Mouse (Mus musculus) adrenal gland, postnatal 25 days (tissue): ENCODE measurements around the gene Prrc2b. TPM values are rescaled to one million over a fixed set of nuclear protein-coding genes. Genes with fewer than 3 reads are reported as not detected.
A peak's percentile ranks its signal among the peaks of the same experiment; 100 is the strongest.

Experiments
- DNase-seq: peaks from one replicate; pipeline ENCODE4 v3.0.0; 2021; ENCODE audit warnings: mixed read lengths
- long read RNA-seq: library from polyadenylated mRNA; stranded (forward); transcript quantifications from one replicate; pipeline ENCODE4 v2.0.0, GENCODE M21; 2021
- total RNA-seq: library from RNA; stranded (reverse); gene quantifications from 2 replicates; pipeline ENCODE4 v1.2.3, GENCODE M21; 2021

Gene Prrc2b
- total RNA-seq = 112 and 128 TPM in 2 replicates
- long read RNA-seq, partial matches to known transcripts = 1 of 9 reads
- long read RNA-seq, other reads (novel, unspliced or antisense) = 8 of 9 reads

- peak; percentile 80 for DNase-seq
Observed at GRCm38 (mm10) chr2:32150924-32151659, at the start of gene Prrc2b. Prrc2b (plus strand) TSS chr2:32151082.

GRCm38 (mm10) chr2:32102944-32103343 lies 47.9 kb upstream of the Prrc2b start:
- no peak for DNase-seq

- no peak for DNase-seq
Observed at GRCm38 (mm10) chr2:32103557-32103956, 47.3 kb upstream of the Prrc2b start.

- no peak for DNase-seq
Observed at GRCm38 (mm10) chr2:32104122-32104521, 46.8 kb upstream of the Prrc2b start.

GRCm38 (mm10) chr2:32105117-32105913 lies 45.6 kb upstream of the Prrc2b start:
- DNase-seq = no peak

GRCm38 (mm10) chr2:32105930-32106329 lies 45.0 kb upstream of the Prrc2b start:
- no peak for DNase-seq

GRCm38 (mm10) chr2:32111268-32111667 lies 39.6 kb upstream of the Prrc2b start:
- no peak for DNase-seq

GRCm38 (mm10) chr2:32112548-32112947 lies 38.3 kb upstream of the Prrc2b start:
- no peak for DNase-seq

GRCm38 (mm10) chr2:32115851-32116268 lies 35.0 kb upstream of the Prrc2b start:
- no peak for DNase-seq

GRCm38 (mm10) chr2:32119802-32120750 lies 30.8 kb upstream of the Prrc2b start:
- DNase-seq = no peak

GRCm38 (mm10) chr2:32121150-32121549 lies 29.7 kb upstream of the Prrc2b start:
- no peak for DNase-seq

GRCm38 (mm10) chr2:32121785-32122184 lies 29.1 kb upstream of the Prrc2b start:
- no peak for DNase-seq

GRCm38 (mm10) chr2:32127653-32128535 lies 23.0 kb upstream of the Prrc2b start:
- DNase-seq = no peak

GRCm38 (mm10) chr2:32128536-32128841 lies 22.4 kb upstream of the Prrc2b start:
- DNase-seq = no peak

GRCm38 (mm10) chr2:32129383-32130074 lies 21.4 kb upstream of the Prrc2b start:
- no peak for DNase-seq

GRCm38 (mm10) chr2:32130435-32130834 lies 20.4 kb upstream of the Prrc2b start:
- DNase-seq = no peak

GRCm38 (mm10) chr2:32131205-32131834 lies 19.6 kb upstream of the Prrc2b start:
- DNase-seq = no peak

GRCm38 (mm10) chr2:32131866-32132566 lies 18.9 kb upstream of the Prrc2b start:
- DNase-seq = no peak

- peak; percentile 54 for DNase-seq
Observed at GRCm38 (mm10) chr2:32132567-32132992, 18.3 kb upstream of the Prrc2b start.
